Mouse (Mus musculus): ENCODE measurements at regions not wholly inside any gene's neighbourhood (a gene's known extent, or its start where the extent isn't known, plus 50 kb on each side); places are given as distances from the start of the nearest gene placed in this dataset.

DNA sequence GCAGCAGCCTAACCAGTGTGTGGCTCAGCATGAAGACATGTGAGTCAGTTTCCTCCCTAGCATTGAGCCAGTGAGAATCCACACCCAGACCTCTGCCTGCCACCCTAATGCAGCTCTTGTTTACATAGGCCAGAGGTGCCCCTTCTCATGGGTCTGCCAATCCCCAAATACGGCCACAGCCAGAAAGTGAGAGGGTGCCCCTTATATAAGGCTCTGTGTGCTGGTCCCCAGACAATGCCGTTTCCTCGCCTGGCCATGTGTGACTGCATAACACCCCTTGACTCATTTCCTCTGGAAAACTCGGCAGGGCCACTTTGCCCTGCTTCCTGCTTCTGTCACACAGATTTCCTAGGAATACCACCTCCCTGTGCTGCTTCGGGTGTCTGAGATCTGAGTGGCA, 1216.4 kb upstream of the A1bg start:
- peak overlapping the region; percentile 25 for H3K27ac ChIP-seq (ENCODE audit: insufficient read depth, low read depth)
- no peak overlapping the region for H3K4me2 ChIP-seq (ENCODE audit: insufficient read depth, low read depth, poor library complexity, severe bottlenecking)
- H3K79me2 ChIP-seq (replicated peaks; ENCODE audit: control insufficient read depth, extremely low read depth, insufficient read depth, poor library complexity, severe bottlenecking) = peaks cover 97% of the 10 kb centered on the region
- in situ Hi-C loops (cut with MboI; ENCODE audit: low pct_ligation_motif_present, low pct_unique_long_range_greater_than_20kb, low sequenced_read_pairs) = no loop called here
- H3K9ac ChIP-seq (ENCODE audit: insufficient read depth, low read depth) = no peak overlapping the region
- no peaks in the 10 kb centered on the region for H3K9me3 ChIP-seq (replicated peaks; ENCODE audit: low read length)
- dilution Hi-C loops (cut with MboI; ENCODE audit: extremely low pct_ligation_motif_present, extremely low pct_unique_long_range_greater_than_20kb, low sequenced_read_pairs) = no loop called here
- peaks cover 61 to 97% of the 10 kb centered on the region in 2 experiments for H3K4me1 ChIP-seq (ENCODE audit: control insufficient read depth in 1 of 2, insufficient read depth in 2 of 2)
- DNase-seq (ENCODE audit: extremely low read depth) = no peak
- no peak overlapping the region for H3K4me3 ChIP-seq (replicated peaks in 1 of 3; ENCODE audit: low read depth in 2 of 3, low read length in 2 of 3, poor library complexity in 1 of 3)
- H3K36me3 ChIP-seq (replicated peaks in 1 of 2; ENCODE audit: control insufficient read depth in 1 of 2, insufficient read depth in 1 of 2, low read length in 1 of 2) = peaks cover 53 to 96% of the 10 kb centered on the region in 2 experiments
- H3K27me3 ChIP-seq (replicated peaks) = no peaks in the 10 kb centered on the region
- TF ChIP-seq ZKSCAN1 (IDR thresholded peaks at IDR 0.05; ENCODE audit: borderline replicate concordance, low read depth, low read length) (no peak), MAX (IDR thresholded peaks at IDR 0.05; ENCODE audit: low read length) (0 out of 2 replicates have a peak, but pooled peaks have one; percentile 18), ETS1 (conservative IDR thresholded peaks at IDR 0.05; ENCODE audit: low read depth, low read length) (peak; percentile 28), EP300 (IDR thresholded peaks at IDR 0.05; ENCODE audit: low read length) (0 out of 2 replicates have a peak, but pooled peaks have one; percentile 29), CHD2 (IDR thresholded peaks at IDR 0.05; ENCODE audit: low read length) (0 out of 2 replicates have a peak, but pooled peaks have one; percentile 20)

DNA sequence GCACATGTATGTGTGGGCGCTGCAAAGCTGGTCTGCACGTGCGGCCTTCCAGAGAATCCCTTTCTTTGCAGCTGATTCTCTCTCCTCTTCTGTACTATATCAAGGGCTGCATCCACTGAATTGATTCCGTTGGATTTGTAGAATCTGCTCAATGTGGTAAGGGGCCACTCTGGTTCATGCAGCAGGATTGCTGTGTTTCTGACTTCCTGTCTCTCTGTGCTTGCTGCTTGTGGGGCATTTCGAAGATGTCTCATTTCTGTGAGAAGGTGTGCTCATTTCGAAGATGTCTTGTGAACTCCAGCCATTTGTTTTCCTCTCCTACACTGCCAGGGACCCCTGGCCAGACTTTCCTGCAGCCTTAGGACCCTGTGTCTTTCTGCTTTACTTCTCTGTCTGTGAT, 1215.9 kb upstream of the A1bg start:
- H3K4me1 ChIP-seq (ENCODE audit: control insufficient read depth in 1 of 2, insufficient read depth in 2 of 2) = peaks cover 61 to 97% of the 10 kb centered on the region in 2 experiments
- dilution Hi-C loops (cut with MboI; ENCODE audit: extremely low pct_ligation_motif_present, extremely low pct_unique_long_range_greater_than_20kb, low sequenced_read_pairs) (no loop called here), in situ Hi-C loops (cut with MboI; ENCODE audit: low pct_ligation_motif_present, low pct_unique_long_range_greater_than_20kb, low sequenced_read_pairs) (no loop called here)
- H3K4me3 ChIP-seq (replicated peaks in 1 of 3; ENCODE audit: low read depth in 2 of 3, low read length in 2 of 3, poor library complexity in 1 of 3) = no peak overlapping the region
- H3K9ac ChIP-seq (ENCODE audit: insufficient read depth, low read depth) = no peak overlapping the region
- H3K27me3 ChIP-seq (replicated peaks) = no peaks in the 10 kb centered on the region
- H3K4me2 ChIP-seq (ENCODE audit: insufficient read depth, low read depth, poor library complexity, severe bottlenecking) = no peak overlapping the region
- H3K79me2 ChIP-seq (replicated peaks; ENCODE audit: control insufficient read depth, extremely low read depth, insufficient read depth, poor library complexity, severe bottlenecking) = peaks cover 97% of the 10 kb centered on the region
- H3K9me3 ChIP-seq (replicated peaks; ENCODE audit: low read length) = no peaks in the 10 kb centered on the region
- H3K36me3 ChIP-seq (replicated peaks in 1 of 2; ENCODE audit: control insufficient read depth in 1 of 2, insufficient read depth in 1 of 2, low read length in 1 of 2) = peaks cover 57 to 97% of the 10 kb centered on the region in 2 experiments
- peak overlapping the region; percentile 25 for H3K27ac ChIP-seq (ENCODE audit: insufficient read depth, low read depth)
- TF ChIP-seq POLR2A (IDR thresholded peaks at IDR 0.05; ENCODE audit: low read depth, low read length) (peak; percentile 36), GABPA (IDR thresholded peaks at IDR 0.05; ENCODE audit: insufficient replicate concordance, low read depth, low read length) (no peak)
- DNase-seq (ENCODE audit: extremely low read depth) = no peak

DNA sequence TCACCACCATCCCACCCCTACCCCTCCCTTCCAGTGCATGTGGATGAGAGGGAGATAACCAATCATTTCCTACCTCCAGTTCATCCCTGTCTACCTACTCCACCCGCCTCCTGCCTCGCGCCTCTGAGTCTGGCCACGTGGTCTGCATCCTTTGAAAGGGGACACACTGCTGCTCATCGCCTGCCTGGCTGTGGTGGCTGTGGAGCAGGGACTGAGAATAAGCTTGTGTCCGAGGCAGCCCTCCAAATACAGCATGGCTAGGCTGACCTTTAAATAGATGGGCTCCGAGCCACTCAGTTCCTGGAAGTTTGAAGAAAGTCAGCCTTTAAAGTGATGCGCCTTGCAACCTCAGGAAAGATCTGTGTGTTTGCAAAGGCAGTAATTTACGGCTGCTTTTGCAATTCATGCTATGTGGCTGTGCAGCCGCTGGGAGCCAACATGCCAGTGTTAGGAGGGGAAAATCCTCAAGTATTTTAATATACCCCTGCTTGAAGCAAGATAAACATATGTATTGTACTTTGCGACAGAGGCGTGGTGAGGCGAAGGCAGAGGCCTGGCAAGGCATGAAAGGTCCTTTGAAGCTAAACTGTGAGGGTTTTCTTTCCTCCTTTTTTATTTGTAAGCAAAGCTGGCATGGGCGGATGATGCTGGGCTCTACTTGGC, 1214.3 kb upstream of the A1bg start:
- Histone ChIP-seq H3K27ac (ENCODE audit: insufficient read depth, low read depth) (0 out of 2 replicates have a peak overlapping the region, but pooled peaks have one; percentile 3), H3K27me3 (replicated peaks) (no peaks in the 10 kb centered on the region), H3K36me3 (replicated peaks in 1 of 2; ENCODE audit: control insufficient read depth in 1 of 2, insufficient read depth in 1 of 2, low read length in 1 of 2) (peaks cover 66 to 97% of the 10 kb centered on the region in 2 experiments), H3K9ac (ENCODE audit: insufficient read depth, low read depth) (no peak overlapping the region), H3K4me3 (replicated peaks in 1 of 3; ENCODE audit: low read depth in 2 of 3, low read length in 2 of 3, poor library complexity in 1 of 3) (no peak overlapping the region), H3K79me2 (replicated peaks; ENCODE audit: control insufficient read depth, extremely low read depth, insufficient read depth, poor library complexity, severe bottlenecking) (peaks cover 97% of the 10 kb centered on the region), H3K4me2 (ENCODE audit: insufficient read depth, low read depth, poor library complexity, severe bottlenecking) (no peak overlapping the region), H3K9me3 (replicated peaks; ENCODE audit: low read length) (no peaks in the 10 kb centered on the region), H3K4me1 (ENCODE audit: control insufficient read depth in 1 of 2, insufficient read depth in 2 of 2) (peaks cover 51 to 97% of the 10 kb centered on the region in 2 experiments)
- TF ChIP-seq ELF1 (IDR thresholded peaks at IDR 0.05; ENCODE audit: low read depth, low read length) = no peak
- in situ Hi-C loops (cut with MboI; ENCODE audit: low pct_ligation_motif_present, low pct_unique_long_range_greater_than_20kb, low sequenced_read_pairs) = no loop called here
- no peak for DNase-seq (ENCODE audit: extremely low read depth)
- dilution Hi-C loops (cut with MboI; ENCODE audit: extremely low pct_ligation_motif_present, extremely low pct_unique_long_range_greater_than_20kb, low sequenced_read_pairs) = no loop called here
